Mouse (Mus musculus) erythroblast, adult 5-6 weeks (primary cell): ENCODE results near the gene Hirip3. TPM values are rescaled to one million over a fixed set of nuclear protein-coding genes. Genes with fewer than 3 reads are reported as not detected.

Source experiments
- ATAC-seq: replicated peaks from 2 replicates; pipeline ENCODE4 v1.8.0; 2016; ENCODE audit warnings: moderate number of reproducible peaks, mild to moderate bottlenecking, moderate TSS enrichment, inconsistent platforms; ENCODE audit not compliant: poor library complexity, low FRiP score, severe bottlenecking
- total RNA-seq, 2 experiments: library from RNA; stranded (forward) in 1 of 2; stranded (reverse) in 1 of 2; fragments of 150-400 nt in 1 of 2; fragments of 200-764, 138-1000 nt in 1 of 2; gene quantifications; 2 replicates each; pipeline versions ENCODE4 v1.2.3 to v1.2.4; 2015 to 2017; ENCODE audit warnings: low replicate concordance in 2 of 2

Gene Hirip3
- total RNA-seq (2015; ENCODE audit: low replicate concordance) (5.2 and 9.2 TPM in 2 replicates), total RNA-seq (2017; ENCODE audit: low replicate concordance) (38.2 and 40.8 TPM in 2 replicates)

DNA sequence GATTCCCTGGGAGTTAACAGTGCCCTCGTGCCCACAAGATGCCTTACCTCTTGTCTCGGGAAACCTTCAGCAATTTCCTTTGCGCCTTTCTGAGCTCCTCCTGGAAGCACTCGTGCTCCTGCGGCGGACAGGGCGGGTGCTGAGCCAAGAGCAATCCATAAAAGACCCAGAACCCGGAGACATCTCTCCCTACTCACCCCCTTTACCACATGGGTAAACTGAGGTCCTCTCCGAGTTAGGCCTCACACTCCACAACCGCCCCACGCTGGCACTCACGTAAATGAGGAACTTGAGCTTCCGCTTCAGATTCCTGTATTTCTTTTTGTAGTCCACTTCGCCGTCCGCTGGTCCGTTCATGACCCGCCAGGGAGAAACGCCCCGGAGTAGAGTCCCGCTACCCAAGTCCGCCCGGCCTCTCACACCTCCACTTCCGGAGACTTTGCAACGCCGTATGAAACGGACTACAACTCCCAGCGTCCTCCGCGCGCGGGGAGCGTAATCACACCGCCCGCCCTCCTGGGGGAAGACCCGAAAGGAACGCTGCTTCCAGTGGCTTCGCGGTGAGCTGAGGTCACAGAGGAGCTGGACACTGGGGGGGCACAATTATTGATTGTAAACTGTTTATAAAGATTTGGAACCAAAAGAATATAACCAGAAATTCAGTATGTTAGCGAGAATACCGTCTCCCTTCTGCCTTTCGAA is at the start of gene Hirip3:
TSS of gene Hirip3 (plus strand) at position 544 of the 702 bp plus-strand sequence.
- ATAC-seq: peak; percentile 86

DNA sequence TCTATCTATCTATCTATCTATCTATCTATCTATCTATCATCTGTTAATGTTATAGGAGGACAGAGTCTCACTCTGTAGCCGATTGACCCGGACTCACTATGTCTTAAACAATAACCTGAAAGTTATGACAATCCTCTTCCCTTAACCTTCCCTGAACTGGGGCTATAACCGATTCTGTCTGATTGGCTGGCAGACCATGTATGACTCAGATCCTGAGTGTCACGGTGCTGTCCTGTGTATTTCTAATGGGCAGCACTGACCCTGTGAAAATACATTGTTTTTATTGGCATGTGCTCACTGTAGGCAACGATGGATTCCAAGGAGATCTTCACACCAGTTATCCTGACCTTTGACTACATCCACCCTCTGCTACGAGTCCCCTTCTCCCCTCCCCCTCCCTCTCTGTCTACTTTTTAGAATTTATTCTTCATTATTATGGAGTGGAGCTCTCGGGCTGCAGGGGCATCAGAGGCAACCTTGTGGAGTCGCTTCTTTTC is 46.0 kb upstream of the Hirip3 start:
- no peak for ATAC-seq

DNA sequence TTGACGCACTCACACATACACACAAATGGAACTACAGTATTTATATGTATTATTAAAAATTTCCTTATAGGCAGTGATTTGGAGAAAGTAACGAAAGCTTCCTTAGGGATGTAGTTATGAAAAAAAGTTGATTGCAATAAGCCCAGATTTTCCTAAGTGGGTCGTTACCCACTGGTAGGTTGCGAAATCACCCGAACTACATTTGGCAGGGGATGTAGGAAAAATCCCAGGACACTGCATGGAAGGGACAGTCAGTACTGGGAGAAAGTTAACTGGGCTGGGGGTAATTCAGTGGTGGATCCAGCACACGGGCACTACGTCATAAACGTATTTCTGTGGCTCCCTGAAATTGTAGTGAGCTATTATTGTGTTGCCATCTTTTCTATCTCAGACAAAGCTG is 45.3 kb upstream of the Hirip3 start:
- no peak for ATAC-seq

DNA sequence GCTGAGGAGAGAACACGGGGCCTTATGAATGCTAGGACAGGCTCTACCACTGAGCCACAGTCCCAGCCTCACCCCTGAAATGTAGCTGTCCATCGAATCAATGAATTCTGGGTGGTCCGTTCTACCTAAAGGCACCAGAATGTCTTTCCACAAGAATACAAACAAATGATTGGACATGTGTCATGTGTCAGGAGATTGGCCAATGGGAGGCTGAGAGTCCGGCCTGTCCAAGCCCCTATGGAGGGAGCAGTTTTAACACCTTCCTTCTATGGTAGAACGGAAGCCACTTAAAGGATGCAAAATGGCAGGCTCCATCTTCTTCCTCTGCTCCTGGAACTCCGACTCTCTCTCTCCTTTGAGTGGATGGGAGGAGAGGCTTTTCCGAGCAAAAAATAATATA is 44.2 kb upstream of the Hirip3 start:
- ATAC-seq: no peak

DNA sequence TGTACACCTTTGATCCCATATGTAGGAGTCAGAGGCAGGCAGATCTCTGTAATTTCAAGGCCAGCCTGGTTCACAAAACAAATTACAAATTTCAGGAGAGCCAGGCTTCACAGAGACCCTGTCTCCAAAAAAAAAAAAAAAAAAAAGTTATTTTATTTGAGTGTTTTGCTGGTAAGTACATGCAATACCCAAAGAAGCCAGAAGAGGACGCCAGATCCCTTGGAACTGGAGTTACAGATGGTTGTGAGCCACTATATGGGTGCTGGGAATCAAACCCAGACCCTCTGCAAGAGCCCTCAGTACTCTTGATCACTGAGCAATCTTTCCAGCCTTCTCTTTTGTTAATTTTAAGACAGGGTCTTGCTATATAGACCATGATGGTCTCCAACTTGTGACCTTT is 43.0 kb upstream of the Hirip3 start:
- no peak for ATAC-seq

DNA sequence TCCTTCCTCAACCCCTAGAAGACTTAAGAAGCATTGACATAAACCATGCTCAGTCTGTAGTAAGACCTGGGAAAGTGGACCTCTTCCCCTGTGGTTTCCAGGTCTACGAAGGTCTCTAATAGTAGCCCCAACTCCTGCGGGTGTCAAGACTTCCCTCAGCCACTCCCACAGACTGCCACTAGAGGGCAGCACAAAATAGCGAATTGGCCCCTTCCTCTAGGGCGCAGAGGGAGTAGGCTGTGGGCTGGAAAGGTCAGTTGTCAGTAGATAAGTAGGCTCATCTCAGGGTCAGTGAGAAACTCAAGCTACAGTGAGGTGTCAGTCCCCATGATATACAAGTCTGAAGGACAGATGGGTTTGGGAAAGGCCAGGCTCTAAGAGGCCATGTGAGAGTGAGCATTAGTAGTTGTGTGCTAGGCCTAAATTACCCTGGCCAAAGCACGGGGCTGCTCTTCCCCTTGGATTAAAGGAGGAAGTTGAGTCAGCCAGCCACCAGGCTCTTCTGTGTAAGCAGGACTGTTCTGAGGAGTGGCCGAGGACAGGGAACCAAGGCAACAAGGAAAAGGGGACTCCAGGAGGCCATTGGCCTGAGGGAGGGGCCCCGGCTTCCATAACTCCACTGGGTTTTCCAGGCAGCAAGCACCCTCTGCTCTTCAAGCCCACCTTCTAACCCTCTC is 39.8 kb upstream of the Hirip3 start:
- ATAC-seq: peak; percentile 80

DNA sequence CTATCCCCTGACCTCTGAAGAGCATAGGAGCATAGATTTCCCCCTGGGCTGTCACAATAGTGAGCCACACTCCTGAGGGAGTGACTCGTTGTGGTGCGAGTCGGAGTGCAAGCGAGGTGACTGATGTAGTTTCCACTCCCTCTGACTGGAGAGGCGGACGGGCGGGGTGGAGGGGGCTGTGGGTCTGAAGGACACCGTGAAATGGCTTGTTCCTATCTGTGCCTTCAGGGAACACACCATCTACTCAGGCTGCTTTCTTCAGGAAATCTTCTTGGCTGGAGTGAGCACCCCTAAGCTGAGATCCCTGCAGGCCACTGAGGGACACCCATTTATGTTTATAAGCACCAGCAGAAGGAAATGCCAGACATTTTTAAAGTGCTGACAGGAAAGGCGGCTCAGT is 39.0 kb upstream of the Hirip3 start:
- ATAC-seq: no peak

DNA sequence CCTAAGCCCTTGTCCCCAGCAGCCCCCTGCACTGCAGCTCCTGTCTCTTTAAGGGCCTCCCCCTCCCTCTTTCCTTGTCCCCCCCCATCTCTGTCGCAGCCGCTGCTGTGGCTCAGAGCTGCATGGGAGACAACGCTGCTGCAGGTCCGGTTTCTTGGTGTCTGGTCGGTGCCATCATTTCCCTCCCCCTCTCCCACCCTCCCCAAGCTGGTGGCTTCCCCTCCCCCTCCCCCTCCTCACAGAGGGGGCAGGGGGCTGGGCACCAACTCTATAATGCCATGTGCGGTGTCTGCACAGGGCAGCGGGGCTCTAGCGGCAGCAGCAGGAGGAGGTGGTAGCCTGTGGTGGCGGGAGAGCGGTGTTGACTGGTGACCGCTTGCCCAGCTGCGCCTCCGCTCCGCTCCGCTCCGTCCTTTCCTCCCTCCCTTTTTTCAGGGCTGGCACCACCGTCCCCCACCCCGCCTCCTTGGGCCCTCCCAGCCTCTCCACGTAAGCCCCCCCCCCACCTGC is 38.5 kb upstream of the Hirip3 start:
- no peak for ATAC-seq

DNA sequence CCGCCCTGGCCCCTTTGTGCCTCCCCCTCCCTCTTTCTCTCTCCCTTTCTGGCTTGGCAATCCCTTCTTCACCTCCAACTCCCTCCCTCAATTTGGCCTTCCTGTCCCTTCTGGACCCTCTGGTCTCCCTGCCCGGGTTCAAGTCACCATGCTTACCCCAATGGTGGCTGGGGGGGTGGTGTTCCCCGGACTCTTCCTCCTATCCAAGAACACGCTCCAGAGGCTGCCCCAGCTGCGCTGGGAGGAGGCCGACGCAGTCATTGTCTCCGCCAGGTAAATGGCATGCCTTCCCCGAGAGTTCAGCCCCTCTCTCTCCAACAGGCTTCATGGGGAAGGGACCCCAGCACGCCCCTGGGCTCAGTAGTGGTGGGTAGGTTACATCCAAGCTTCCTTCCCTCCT is 37.8 kb upstream of the Hirip3 start:
- no peak for ATAC-seq

DNA sequence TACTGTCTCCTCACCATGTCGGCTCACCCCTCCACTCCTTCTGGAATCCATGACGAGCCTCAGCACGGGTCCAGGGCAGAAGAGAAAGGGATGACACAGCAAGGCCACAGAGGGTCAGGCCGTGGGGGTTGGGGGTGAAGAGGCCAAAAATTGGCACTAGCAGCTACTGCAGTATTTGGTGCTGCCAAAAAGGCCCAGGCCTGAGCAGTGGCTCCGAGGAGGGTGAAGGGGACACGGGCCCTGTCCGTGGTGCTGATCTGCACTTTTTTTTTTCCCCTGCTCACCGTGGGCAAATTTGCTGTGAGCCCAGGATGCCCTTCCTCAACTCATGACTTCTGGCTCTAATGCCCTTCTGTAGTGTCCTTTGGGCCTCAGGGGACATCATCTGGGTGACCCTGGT is 36.4 kb upstream of the Hirip3 start:
- no peak for ATAC-seq

DNA sequence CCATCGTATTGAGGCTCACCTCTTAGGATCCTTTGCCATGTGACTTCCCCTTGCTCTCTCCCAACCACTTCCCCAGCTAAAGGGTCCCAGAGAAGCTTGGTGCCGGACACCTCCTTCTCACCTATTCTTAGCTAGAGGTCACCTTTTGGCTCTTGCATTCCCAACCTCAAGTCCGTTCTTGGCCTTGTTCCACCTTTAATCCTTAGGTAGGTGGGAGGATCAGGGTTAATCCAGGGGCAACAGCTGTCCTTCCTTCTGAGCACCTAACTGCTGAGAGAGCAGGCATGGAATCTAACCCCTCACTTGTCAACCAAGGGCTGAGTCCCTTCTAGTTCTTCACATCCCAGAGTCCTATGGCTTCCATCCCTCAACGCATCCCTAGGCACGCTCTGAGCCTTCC is 35.8 kb upstream of the Hirip3 start:
- ATAC-seq: no peak

DNA sequence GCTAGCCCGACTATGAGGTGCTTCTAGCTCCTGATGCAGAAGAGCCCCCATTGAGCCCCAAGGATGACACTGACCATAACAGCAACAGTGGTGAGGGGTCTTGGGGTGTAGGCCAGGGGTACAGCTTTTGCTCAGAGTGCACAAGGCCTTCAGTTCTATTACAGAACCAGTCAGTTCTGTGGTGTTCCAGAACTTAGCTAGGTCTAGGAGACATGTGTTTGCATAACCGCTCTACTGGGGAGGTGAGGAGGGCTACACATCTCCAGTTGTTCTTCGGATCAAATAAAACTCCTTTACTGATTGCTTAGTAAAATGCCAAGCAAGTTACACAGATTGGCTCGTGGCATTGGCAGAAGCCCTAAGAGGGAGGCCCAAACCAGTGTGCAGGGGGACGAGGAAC is 30.2 kb upstream of the Hirip3 start, which contains the start of gene 4930451I11Rik:
TSS of gene 4930451I11Rik (minus strand) at position 101 of the 400 bp plus-strand sequence.
- ATAC-seq: peak; percentile 11; the same call in 1 of the 2 replicates

DNA sequence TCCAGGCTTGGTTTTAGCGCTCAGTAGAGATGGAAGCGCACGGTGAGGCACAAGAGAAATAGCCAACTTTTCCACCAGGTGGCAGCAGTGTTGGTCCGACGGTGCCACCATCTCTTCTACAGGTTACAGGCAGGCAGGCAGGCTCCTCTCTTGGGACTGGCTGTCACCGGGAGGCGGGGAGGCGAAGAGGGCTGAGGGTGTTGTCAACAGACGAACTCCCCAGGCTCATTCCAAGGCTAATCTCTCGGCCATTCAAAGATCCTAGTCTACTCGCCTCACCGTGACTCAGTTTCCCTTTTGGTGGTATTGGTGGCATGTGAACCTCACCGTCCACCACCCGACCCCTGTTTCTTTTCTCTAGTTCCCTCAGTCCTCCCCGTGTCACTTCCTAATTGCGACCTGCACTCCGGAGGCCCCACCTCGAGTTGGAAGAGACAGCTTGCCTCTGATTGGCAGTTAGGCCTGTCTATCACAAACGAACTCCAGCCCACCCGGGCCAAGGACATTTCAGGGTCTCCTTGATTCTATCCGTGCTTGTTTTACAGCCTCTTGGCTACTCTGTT is 29.7 kb upstream of the Hirip3 start:
- peak; percentile 84 for ATAC-seq

DNA sequence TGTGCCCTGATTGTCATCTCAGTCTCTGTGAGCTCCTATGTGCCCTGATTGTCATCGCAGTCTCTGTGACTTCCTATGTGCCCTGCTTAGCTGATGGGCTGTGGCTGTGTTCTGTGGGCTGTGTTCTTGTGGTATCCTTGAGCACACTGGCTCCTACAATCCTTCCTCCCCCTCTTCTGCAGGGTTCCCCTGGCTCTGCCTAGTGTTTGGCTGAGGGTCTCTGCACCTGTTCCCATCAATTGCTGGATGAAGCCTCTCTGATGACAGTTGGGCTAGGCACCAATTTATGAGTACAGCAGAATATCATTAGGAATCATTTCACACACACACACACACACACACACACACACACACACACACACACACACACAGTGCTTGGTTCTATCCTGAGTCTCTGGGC is 28.5 kb upstream of the Hirip3 start:
- no peak for ATAC-seq

DNA sequence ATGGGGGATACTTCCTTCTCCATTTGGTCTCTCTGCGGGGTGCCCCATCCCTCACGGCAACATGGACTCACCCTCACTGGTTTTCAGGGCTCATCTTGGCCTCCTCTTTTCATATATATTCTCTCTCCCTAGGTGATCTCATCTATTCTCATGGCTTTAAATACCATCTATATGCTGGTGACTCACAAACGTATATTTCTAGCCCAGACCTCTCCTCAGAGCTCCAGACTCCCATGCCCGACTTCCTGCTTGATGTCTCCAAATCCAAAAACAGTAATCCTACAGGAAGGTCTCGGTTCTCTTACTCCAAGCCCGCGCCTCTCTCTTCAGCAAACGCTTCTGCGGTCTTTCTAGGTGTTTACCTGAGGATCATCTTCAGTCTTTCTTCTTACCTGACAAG is 18.5 kb upstream of the Hirip3 start:
- no peak for ATAC-seq

DNA sequence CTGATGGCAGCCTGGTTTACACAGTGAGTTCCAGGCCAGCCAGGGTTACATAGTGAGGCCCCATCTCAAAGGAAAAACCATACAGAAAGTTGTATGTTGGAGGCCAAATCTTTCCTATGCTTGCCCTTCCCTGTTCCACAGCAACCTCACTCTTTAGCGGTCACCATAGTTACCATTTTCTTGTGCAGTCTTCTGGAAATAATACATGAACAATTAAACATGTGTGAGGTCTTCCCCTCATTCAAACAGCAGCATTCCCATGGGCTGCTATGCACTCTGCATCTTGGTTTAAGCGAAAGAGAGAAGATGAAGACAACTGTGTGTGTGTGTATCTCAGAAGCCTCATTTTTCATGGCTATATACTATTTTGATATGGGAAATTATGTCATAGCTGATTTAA is 16.3 kb upstream of the Hirip3 start:
- no peak for ATAC-seq

DNA sequence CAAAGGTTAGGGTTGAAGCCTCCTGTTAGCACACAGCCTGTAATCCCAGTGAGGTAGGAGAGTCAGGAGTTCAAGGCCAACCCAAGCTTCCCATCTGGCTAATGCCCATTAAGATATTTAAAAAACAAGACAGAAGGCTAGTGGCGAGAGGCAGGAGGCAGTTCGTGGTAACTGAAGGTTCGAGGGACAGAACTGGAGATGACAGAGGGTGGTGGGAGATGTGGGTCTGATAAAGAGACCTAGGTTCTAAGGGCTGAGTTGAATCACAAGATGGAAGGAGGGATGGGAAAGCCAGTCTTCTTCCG is 14.7 kb upstream of the Hirip3 start, which contains the start of gene Doc2a:
TSS of gene Doc2a (plus strand) at position 301 of the 305 bp plus-strand sequence.
- ATAC-seq: no peak

DNA sequence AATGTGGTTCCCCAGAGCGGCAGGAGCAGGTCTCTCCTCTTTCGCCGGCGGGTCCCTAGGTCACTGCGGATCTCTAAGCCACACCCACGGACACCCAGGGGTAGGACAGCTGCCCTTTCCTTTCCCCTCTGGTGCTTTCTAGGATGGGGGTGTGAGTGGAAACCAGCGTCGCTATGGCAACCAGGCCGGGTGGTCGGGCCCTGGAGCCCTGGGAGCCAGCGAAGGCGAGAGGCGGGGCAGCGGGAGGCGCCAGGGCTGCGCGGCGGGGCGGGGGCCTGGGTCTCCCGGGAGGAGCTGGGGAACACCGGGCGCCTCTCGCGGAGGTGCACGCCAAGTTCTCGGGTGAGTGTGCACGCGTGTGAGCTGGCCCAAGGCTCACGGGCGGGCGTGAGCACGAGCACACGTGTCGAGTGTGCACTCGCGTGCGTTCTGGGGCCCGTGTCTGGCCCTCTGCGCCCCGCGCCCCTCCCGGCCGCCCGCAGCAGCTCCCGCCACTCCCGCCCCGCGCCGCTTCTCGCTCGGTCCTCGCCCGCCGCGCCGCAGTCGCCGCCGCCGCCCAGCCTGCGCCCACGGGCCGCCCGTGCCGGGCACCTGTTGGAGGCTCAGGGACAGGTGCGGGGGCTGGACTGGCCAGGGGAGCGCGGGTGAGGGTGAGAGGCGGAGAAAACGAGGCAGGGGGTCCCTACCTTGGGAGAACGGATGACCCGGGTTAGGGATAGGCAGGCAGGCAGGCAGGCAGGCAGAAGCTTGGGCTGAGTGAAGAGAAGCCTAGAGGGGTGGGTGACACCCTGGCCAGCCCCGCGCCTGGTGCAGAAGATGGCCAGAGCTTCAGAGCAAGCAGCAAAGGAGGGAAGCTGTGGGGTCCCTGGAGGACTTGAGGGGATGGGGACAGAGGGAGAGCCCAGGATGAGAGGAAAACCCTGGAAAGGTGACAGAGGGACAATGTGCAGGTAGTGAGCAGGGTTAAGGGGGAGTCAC is 14.1 kb upstream of the Hirip3 start:
- no peak for ATAC-seq

DNA sequence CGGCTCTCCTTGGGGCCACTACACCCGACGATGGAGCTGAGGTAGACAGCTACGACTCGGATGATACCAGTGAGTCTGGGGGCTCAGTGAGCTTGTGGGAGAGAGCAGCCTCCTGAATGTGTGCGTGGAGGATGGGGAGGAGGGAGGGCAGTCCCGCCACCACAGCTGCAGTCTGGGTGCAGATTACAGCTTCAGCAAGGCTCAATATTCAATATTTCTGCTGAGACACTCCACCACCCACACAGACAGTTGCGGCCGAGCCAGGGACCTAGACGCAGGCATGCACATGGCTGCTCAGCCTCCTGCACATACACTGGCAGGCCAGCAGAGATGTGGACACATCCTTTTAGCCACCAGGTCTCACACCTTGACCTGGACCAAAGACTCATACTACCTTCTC is 13.0 kb upstream of the Hirip3 start:
- ATAC-seq: no peak

DNA sequence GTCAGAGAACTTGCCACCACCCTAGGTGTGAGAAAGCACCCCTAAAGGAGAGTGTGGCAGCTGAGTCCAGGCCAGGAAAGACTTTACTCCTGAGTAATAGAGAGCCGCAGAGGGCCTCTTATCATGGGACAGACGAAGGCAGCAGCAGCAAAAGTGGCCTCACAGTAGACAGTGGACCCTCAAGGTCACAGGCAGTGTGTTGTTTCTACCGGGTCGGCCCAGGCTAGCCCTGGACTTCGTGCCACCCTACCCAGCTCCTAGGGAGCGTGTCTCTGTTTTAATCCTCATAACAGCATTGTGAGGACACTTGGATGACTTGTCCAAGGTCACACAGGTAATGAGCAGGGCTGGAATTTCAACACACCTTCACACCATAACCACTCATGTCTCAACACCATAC is 11.6 kb upstream of the Hirip3 start:
- no peak for ATAC-seq
